Mouse (Mus musculus) thymus, postnatal 4 days (tissue): ENCODE results near the gene Tjap1.

ENCODE experiments used
- DNase-seq: peaks from one replicate; pipeline ENCODE4 v3.0.0; 2021

Tjap1 gene

GRCm38 (mm10) chr17:46282483-46283123, at the start of gene Tjap1:
TSS of gene Tjap1 (minus strand) at chr17:46283026.
- peak; percentile 88 for DNase-seq

- no peak for DNase-seq
These were observed 45.9 kb upstream of the Tjap1 start for GRCm38 (mm10) chr17:46328723-46329122.

- peak; percentile 98 for DNase-seq
These were observed 45.2 kb upstream of the Tjap1 start, which contains the start of gene Abcc10 for GRCm38 (mm10) chr17:46327906-46328534. TSS of gene Abcc10 (minus strand) at chr17:46328352.

- no peak for DNase-seq
These were observed 44.6 kb upstream of the Tjap1 start for GRCm38 (mm10) chr17:46327413-46327905.

- DNase-seq, result no peak
These were observed 39.4 kb upstream of the Tjap1 start for GRCm38 (mm10) chr17:46322046-46322823.

- no peak for DNase-seq
These were observed 37.7 kb upstream of the Tjap1 start for GRCm38 (mm10) chr17:46320492-46320891.

- DNase-seq, result no peak
These were observed 33.0 kb upstream of the Tjap1 start for GRCm38 (mm10) chr17:46315813-46316212.

- DNase-seq, result no peak
These were observed 30.4 kb upstream of the Tjap1 start for GRCm38 (mm10) chr17:46313135-46313715.

GRCm38 (mm10) chr17:46310515-46310914, 27.7 kb upstream of the Tjap1 start:
- DNase-seq, result no peak

GRCm38 (mm10) chr17:46309835-46310234, 27.0 kb upstream of the Tjap1 start:
- no peak for DNase-seq

- DNase-seq, result peak; percentile 4
These were observed 24.1 kb upstream of the Tjap1 start for GRCm38 (mm10) chr17:46306956-46307355.

GRCm38 (mm10) chr17:46304184-46304583, 21.4 kb upstream of the Tjap1 start:
- no peak for DNase-seq

- no peak for DNase-seq
These were observed 19.1 kb upstream of the Tjap1 start for GRCm38 (mm10) chr17:46301892-46302291.

GRCm38 (mm10) chr17:46298220-46298913, 15.5 kb upstream of the Tjap1 start:
- DNase-seq, result peak; percentile 89

GRCm38 (mm10) chr17:46297364-46298219, 14.8 kb upstream of the Tjap1 start, which contains the start of gene Dlk2:
TSS of gene Dlk2 (plus strand) at chr17:46297421.
- peak; percentile 40 for DNase-seq

- no peak for DNase-seq
These were observed 14.2 kb upstream of the Tjap1 start for GRCm38 (mm10) chr17:46297028-46297363.

- DNase-seq, result no peak
These were observed 13.8 kb upstream of the Tjap1 start for GRCm38 (mm10) chr17:46296601-46297000.

- DNase-seq, result no peak
These were observed 4.9 kb upstream of the Tjap1 start for GRCm38 (mm10) chr17:46287678-46288095.

- DNase-seq, result no peak
These were observed 2.6 kb upstream of the Tjap1 start for GRCm38 (mm10) chr17:46285407-46285806.

- no peak for DNase-seq
These were observed 1.8 kb upstream of the Tjap1 start for GRCm38 (mm10) chr17:46284653-46285052.

GRCm38 (mm10) chr17:46283911-46284310, 1.1 kb upstream of the Tjap1 start:
- DNase-seq, result peak; percentile 42

GRCm38 (mm10) chr17:46283140-46283539, 314 bp upstream of the Tjap1 start:
- peak; percentile 33 for DNase-seq
